Mouse (Mus musculus) cerebellum, adult 11 months (tissue): ENCODE measurements around the gene Zfp119b.

Experiments used
- DNase-seq: peaks from one replicate; pipeline ENCODE4 v3.0.0; 2022

Gene Zfp119b

DNA sequence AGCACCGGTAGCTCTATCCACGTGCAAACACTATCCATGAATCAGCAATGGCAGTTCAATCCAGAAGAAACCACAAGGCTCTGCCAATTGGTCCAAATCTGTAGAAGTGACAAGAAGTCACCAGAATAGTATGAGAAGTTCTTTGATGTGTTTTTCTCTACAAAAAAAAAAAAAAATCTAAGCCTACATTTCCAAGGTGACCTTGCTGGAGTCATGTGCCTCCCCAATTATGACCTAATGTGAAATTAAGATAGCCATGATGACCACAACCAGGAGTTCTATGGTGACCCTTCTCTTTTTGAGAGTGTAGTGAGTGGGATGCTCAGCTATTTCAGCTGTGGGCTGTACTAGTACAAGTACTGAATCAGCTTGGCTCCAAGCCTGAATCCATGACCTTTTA, at the start of gene Zfp119b:
Zfp119b (minus strand) TSS at position 101 of the 400 bp plus-strand sequence.
- DNase-seq = no peak

GRCm38 (mm10) chr17:55996007-55996406, 46.7 kb upstream of the Zfp119b start:
- no peak for DNase-seq

DNA sequence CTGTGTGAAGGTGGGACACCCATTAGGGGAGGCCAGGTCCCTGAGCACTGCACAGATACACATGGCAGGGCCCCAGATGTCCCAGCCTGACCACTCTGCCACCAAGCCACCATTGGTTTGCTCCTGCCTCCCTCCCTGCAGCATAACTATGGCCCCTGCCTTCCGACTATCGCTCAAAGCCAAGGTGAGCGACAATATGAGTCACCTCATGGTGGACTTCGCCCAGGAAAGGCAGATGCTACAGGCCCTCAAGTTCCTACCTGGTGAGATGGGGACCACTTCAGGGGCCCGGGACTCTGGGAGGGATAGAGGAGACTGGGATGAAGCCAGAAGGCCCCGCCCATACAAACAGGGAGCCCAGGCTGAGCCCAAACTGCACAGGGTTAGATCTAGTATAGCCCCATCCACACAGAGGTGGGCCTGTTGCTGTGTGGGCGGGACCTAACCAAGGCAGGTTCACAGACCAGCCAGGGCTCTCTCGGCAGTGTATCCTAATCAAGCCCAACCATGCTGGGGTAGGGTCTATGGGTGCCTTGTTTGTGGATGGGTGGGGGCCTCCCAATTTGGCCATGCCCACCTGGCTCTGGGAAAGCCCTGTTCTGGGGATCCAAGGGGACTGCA, 41.1 kb upstream of the Zfp119b start:
- DNase-seq = no peak

GRCm38 (mm10) chr17:55986030-55986961, 37.0 kb upstream of the Zfp119b start, which contains the start of gene Fsd1:
TSS of gene Fsd1 (plus strand) at chr17:55986509.
- peak; percentile 86 for DNase-seq

- DNase-seq = no peak
Measured at GRCm38 (mm10) chr17:55977301-55977700, 28.0 kb upstream of the Zfp119b start.

- peak; percentile 84 for DNase-seq
Measured at GRCm38 (mm10) chr17:55976255-55976862, 27.1 kb upstream of the Zfp119b start.

GRCm38 (mm10) chr17:55971453-55971852, 22.2 kb upstream of the Zfp119b start:
- DNase-seq = no peak

DNA sequence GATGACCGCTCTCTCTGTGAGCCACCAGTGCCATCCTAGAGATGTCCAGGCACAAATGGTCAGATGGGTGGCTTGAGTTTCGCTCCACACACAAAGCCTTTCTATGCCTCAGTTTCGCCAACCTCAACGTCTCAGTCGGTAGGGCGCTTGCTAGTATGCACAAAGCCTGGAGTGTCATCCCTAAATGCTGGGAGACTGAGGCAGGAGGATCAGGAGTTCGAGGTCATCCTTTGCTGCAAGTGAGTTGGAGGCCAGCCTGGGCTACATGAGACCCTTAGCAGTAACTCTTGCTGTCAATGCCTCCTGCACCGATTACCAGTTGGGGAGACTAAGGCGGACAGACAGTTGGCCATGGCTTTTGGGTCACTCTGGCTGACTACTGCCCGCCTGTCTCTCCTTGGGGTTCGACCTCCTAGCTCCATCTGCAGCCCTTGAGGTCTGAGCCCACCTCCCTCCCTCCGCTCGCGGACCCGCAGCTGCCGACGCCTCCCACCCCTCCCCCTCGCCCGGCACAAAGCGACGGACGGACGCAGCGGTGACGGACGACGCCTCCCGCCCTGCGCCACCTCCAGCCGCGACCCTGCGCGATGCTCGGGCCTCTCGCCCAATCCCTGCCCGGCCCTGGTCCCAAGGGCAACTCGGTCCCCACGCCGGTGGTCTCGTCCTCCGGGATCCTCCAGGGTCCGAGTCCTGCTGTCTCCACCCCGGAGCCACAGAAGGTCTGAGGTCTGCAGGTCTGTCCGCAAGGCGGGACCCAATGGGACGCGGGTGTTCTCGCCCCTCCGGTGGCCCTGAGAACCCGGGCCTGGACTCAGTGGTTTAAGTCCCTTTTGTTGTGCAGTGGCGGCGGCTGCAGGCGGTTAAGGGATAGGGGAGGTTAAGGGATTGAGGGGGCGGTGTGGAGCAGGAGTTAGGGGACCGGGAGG, 20.9 kb upstream of the Zfp119b start, which contains the start of gene Shd:
Shd (plus strand) TSS at position 502 of the 926 bp plus-strand sequence.
- peak; percentile 62 for DNase-seq

- no peak for DNase-seq
Measured at GRCm38 (mm10) chr17:55969560-55969959, 20.3 kb upstream of the Zfp119b start.

- DNase-seq = no peak
Measured at GRCm38 (mm10) chr17:55968210-55968609, 18.9 kb upstream of the Zfp119b start.

DNA sequence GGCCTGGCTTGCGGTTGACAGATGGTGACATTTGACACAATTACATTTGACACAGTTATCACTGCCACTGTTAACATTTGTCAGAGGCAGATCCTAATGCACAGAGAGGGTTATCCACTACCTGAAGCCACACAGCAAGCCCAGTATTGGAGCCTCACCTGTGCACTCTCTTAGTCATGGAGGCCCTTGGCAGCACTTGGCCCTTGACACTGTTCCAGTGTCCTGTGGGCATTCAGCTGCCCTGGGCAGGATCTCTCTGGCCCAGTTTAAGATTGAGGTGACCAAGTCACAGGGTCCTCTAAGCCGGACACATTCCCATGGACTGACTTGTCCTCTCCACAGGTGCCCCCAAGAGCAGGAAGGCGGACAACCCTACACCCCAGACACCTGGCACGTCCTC, 17.9 kb upstream of the Zfp119b start:
- no peak for DNase-seq

GRCm38 (mm10) chr17:55964996-55965395, 15.7 kb upstream of the Zfp119b start:
- DNase-seq = no peak

GRCm38 (mm10) chr17:55964496-55964895, 15.2 kb upstream of the Zfp119b start:
- DNase-seq = no peak

- DNase-seq = peak; percentile 21
Measured at GRCm38 (mm10) chr17:55963171-55963570, 13.9 kb upstream of the Zfp119b start.

DNA sequence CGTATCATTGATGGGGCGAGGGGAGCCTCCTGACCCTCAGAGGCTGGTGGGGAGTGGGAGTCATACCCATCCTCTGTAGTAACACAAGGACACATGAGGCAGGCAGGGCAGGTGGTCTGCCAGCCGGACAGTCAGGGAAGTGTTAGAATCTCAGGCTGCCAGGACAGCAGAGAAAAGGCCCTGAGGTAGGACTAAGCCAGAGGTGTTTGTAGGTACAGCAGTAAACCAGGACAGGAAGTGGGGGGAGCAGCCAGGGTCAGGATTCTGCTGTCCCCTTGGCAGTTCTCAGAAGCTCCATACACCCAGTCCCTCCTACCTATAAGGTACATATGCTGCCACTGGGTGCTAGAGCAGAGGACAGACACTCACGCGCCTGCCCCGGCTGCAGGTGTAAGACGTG, 12.3 kb upstream of the Zfp119b start:
- peak; percentile 16 for DNase-seq

- peak; percentile 39 for DNase-seq
Measured at GRCm38 (mm10) chr17:55960791-55961190, 11.5 kb upstream of the Zfp119b start.

- DNase-seq = peak; percentile 39
Measured at GRCm38 (mm10) chr17:55959946-55960740, 10.8 kb upstream of the Zfp119b start.

DNA sequence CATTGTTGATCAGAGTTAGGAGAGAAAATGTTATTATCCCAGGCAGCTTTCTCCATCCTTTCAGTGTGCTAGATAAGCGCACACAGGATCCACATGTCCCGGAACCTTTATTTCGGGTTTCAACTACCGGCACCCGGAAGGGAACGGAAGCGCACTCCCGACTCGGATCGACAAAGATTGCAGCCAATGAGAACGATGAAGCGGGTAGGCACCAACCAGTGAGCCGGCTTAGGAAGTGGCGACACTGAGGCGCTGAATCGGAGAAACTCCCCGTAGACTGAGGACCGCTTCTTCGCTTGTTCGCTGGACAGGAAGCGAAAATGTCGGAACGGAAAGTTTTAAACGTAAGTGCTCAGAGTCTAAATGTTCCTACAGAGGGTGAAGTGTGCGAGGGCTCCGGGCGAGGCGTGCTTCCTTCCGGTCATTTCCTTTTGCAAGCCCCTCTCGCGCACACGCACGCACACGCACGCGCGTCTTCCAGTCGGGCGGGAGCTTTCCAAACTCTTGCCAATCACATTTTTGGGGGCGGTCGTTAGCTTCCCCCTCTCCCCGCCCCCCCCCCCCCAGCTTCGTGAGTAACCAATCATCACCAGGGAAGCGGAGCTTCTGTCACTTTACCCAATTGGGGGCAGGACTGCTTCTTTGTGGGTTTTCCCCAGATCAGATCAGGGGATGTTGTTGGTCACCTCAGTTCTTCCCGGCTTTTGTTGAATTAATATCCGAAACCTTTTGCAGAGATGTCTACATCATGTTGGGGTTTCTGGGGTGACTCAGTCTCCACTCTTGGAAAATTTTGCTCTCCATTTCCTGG, 9.8 kb upstream of the Zfp119b start, which contains the start of gene Yju2:
Yju2 (plus strand) TSS at position 182 of the 811 bp plus-strand sequence.
- peak; percentile 91 for DNase-seq

DNA sequence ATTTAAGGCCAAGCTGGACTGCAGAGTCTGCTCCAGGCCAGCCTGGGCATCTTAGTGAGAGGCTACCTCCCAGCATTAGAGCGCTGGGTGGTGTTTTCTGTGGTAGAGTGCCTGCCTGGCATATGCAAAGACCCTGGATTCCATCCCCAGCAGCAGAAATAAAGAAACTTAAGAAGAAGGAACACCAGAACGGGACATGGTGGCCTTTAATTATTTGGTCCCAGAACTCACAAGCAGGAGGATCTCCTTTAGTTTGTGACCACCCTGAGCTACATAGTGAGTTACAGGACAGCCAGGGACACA, 9.2 kb upstream of the Zfp119b start:
- DNase-seq = peak; percentile 31

DNA sequence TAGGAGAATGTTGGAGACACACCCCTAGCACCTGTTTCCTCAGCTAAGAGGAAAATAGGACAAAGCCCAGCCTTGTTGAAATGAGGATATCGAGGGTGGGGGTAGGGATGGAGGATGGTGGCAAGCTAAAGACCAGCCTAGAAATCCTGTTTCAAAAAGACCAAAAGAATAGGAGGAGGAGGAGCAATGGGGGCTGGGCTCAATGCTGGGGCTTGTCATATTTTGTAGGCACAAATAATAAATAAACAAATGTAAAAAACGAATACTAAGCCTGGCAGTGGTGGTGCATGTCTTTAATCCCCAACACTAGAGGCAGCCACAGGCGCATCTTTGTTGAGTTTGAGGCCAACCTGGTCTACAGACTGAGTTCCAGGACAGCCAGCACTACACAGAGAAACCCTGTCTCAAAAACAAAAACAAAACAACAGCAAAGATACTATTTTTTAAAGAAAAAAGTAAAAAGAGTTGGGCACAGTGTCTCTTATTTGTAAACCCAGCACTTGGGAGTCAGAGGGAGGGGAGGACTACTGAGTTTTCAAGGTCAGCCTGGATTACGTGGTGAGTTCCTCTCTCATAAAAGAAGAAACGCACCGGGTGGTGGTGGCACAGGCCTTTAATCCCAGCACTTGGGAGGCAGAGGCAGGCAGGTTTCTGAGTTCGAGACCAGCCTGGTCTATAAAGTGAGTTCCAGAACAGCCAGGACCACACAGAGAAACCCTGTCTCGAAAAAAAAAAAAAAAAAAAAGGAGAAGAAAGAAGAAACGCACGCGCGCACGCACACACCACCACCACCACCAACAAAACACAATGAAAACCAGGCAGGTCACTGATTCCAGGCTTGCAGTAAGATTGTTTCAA, 8.7 kb upstream of the Zfp119b start:
- DNase-seq = peak; percentile 34
